Mouse (Mus musculus) midbrain, embryonic 13.5 days (tissue): Measurements from ENCODE around the gene Msrb2. TPM values are rescaled to one million over a fixed set of nuclear protein-coding genes. Genes with fewer than 3 reads are reported as not detected.
A peak's percentile ranks its signal among the peaks of the same experiment; 100 is the strongest.

Source experiments
- ATAC-seq: fragments of 200-750 bp; cut with Nextera tagmentation; 2 replicates; pipeline ENCODE4 v1.8.0; 2017; ENCODE audit warnings: mild to moderate bottlenecking, moderate TSS enrichment, moderate library complexity
- H3K27ac ChIP-seq: fragments of 300-500 bp; sonication (generic); 2 replicates; pipeline ENCODE4 v1.5.1; 2015; ENCODE audit warnings: inconsistent platforms, mild to moderate bottlenecking, moderate library complexity
- H3K27me3 ChIP-seq: fragments of 300-500 bp; sonication (generic); 2 replicates; pipeline ENCODE4 v1.6.1; 2015; ENCODE audit warnings: mild to moderate bottlenecking, inconsistent platforms
- H3K36me3 ChIP-seq: fragments of 300-500 bp; sonication (generic); 2 replicates; pipeline ENCODE4 v1.6.1; 2015; ENCODE audit warnings: mild to moderate bottlenecking, inconsistent platforms
- H3K4me1 ChIP-seq: fragments of 300-500 bp; sonication (generic); replicated peaks from 2 replicates; pipeline ENCODE4 v1.6.1; 2015; ENCODE audit warnings: inconsistent platforms
- H3K4me2 ChIP-seq: fragments of 300-500 bp; sonication (generic); replicated peaks from 2 replicates; pipeline ENCODE4 v1.6.1; 2015; ENCODE audit warnings: moderate library complexity, mild to moderate bottlenecking, inconsistent platforms
- H3K4me3 ChIP-seq: fragments of 300-500 bp; sonication (generic); replicated peaks from 2 replicates; pipeline ENCODE4 v1.5.1; 2015; ENCODE audit warnings: mild to moderate bottlenecking, inconsistent platforms
- H3K9ac ChIP-seq: fragments of 300-500 bp; sonication (generic); replicated peaks from 2 replicates; pipeline ENCODE4 v1.6.1; 2015; ENCODE audit warnings: mild to moderate bottlenecking, inconsistent platforms
- H3K9me3 ChIP-seq: fragments of 300-500 bp; sonication (generic); 2 replicates; pipeline ENCODE4 v1.6.1; 2016; ENCODE audit warnings: mild to moderate bottlenecking, inconsistent platforms
- WGBS: fragments of 180-500 bp; shearing (Covaris S2); methylation state at CpG from one replicate; pipeline ENCODE4 v1.1.7; 2015; 5-methylcytosine and 5-hydroxymethylcytosine counted together
- polyA plus RNA-seq: library from polyadenylated mRNA; unstranded; fragments of >200 nt; fragmentation: Nextera tagmentation; extraction: Ambion mirVana; gene quantifications from 2 replicates; pipeline ENCODE4 v1.2.1, GENCODE M21; 2015

Msrb2 gene
- polyA plus RNA-seq, 1 experiment from 2014 or later = 7.7 TPM

DNA sequence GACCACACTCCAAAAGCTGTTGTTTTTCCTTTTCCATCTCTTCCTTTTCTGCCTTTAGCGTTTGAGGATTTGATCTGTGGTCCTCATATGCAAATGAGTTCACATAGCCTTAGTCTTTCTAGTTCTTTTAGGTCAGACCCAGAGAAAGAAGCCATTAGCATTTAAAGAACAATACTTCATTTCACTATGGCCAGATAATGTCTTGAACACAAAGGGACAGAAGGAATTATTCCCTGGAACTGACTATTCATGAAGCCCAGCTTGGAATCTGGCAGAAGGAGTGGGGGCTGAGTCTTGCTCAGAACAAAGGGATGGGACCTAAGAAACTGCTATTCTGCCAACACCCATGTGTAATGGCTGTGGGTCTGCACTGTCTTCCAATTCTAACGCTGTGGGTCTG lies 21.6 kb downstream of the Msrb2 start:
- WGBS = 20% methylated on average over 2 of the region's 2 CpGs
- Histone ChIP-seq H3K9me3 (no peaks in the 10 kb centered on the region), H3K4me1 (peaks cover 16% of the 10 kb centered on the region), H3K9ac (no peak overlapping the region), H3K36me3 (no peaks in the 10 kb centered on the region), H3K27me3 (no peaks in the 10 kb centered on the region), H3K27ac (no peak overlapping the region), H3K4me2 (no peak overlapping the region), H3K4me3 (no peak overlapping the region)
- ATAC-seq = no peak

DNA sequence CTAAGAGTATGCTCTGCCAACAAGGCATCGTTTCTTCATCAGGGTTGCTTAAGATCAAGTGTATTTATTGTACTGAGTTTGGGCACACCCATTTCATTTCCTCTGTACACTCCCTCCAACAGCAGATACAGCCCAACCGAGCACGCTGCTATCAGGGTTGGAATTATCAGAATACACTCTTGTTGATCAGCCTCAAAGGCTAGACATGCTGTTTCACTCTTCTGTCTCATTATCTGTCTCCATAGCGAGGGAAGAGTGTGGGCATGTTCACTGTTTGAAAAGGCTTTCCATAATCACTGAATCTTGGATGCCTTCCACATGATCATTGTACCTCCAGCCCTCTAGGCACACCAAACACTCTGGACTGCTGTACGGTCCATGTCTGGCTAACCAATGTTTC lies 34.2 kb downstream of the Msrb2 start:
- no peaks in the 10 kb centered on the region for H3K4me1 ChIP-seq
- no peaks in the 10 kb centered on the region for H3K27me3 ChIP-seq
- H3K9me3 ChIP-seq = no peaks in the 10 kb centered on the region
- no peaks in the 10 kb centered on the region for H3K36me3 ChIP-seq
- ATAC-seq = no peak
- H3K4me2 ChIP-seq = no peak overlapping the region
- 88% methylated on average over 5 of the region's 5 CpGs for WGBS
- no peak overlapping the region for H3K9ac ChIP-seq
- H3K4me3 ChIP-seq = no peak overlapping the region
- no peak overlapping the region for H3K27ac ChIP-seq

DNA sequence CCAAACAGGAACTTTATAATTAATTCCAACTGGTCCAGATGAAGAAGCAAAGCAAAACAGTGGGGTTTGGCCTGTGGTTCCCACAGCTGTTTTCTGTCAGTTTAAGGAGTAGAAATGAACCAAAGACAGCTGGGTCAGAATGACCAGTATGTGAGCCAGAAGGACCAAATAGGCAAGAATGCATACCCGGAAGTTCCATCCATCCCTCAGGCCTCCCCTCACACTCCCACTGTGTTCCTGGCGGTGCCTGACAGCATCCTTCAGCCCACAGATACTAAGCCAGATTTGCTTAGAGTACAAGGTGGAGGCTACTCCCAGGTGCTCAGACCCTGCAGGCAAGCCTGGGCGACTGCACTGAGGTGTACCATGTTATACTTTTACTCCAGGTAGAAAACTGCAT lies 35.3 kb downstream of the Msrb2 start:
- ATAC-seq = no peak
- no peak overlapping the region for H3K27ac ChIP-seq
- WGBS = 88% methylated on average over 3 of the region's 3 CpGs
- H3K4me1 ChIP-seq = no peaks in the 10 kb centered on the region
- H3K9ac ChIP-seq = no peak overlapping the region
- no peaks in the 10 kb centered on the region for H3K27me3 ChIP-seq
- no peaks in the 10 kb centered on the region for H3K9me3 ChIP-seq
- no peaks in the 10 kb centered on the region for H3K36me3 ChIP-seq
- H3K4me2 ChIP-seq = no peak overlapping the region
- no peak overlapping the region for H3K4me3 ChIP-seq

DNA sequence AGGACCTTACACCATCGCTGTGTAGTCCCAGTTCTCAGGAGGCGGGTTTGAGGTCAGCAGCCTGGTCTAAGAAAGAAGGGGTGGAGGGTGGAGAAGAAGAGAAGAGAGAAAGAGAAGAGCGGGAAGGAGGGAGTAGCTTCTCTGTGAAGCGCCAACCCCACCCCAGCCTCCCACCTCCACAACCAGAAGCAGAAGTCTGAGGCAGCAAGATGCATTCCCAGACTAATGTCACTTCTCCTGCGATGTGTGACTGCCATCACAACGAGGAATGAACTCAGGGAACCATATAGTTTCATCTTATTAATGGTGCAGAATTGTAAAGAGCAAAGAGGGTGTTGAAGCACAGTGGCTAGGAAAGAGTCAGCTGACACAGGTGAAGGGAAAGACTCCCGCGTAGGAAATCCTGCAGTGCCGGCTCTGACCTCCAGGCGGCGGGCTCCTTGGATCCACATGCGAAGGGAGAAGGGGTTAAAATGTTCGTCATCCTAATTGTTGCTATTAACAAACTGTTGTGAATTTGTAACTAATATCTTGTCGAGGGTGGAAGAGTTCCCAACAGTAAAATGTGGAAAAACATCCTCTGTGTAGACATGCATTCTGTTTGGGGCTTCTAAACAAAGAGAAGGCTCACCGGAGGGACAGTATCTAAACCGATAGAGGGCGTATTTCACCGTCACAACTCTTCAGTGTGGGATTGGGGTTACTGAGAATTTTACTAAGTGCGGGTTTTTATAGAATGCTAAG lies 43.2 kb downstream of the Msrb2 start:
- Histone ChIP-seq H3K27ac (no peak overlapping the region), H3K4me1 (no peaks in the 10 kb centered on the region), H3K36me3 (no peaks in the 10 kb centered on the region), H3K27me3 (peaks cover 32% of the 10 kb centered on the region), H3K4me3 (peak overlapping the region; percentile 23), H3K9ac (0 out of 2 replicates have a peak overlapping the region, but pooled peaks have one; percentile 26), H3K9me3 (no peaks in the 10 kb centered on the region), H3K4me2 (peak overlapping the region; percentile 52)
- WGBS = 20% methylated on average over 19 of the region's 19 CpGs
- peak; percentile 78 for ATAC-seq

DNA sequence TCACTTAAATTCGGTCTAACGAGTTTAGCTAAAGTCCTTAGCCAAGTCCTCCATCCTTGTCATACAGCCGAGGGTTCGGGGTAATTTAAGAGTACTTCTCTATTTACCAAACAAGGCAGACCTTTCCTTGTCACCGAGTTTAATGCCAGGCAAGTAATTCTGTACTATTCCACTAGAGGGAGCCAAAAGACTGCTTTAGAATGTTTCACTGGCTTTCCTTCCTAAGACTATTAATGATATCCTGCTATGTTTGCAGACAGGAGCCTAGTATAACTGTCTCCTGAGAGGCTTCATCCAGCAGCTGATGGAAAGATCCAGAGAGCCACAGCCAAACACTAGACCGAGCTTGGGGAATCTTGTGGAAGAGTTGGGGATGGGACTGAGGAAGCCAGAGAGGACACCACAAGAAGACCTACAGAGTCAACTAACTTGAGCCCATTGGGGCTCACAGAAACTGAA lies 43.9 kb downstream of the Msrb2 start:
- 0 out of 2 replicates have a peak overlapping the region, but pooled peaks have one; percentile 26 for H3K9ac ChIP-seq
- no peak overlapping the region for H3K27ac ChIP-seq
- peak overlapping the region; percentile 23 for H3K4me3 ChIP-seq
- H3K36me3 ChIP-seq = no peaks in the 10 kb centered on the region
- peaks cover 3% of the 10 kb centered on the region; the same call in 1 of the 2 replicates for H3K4me1 ChIP-seq
- peak overlapping the region; percentile 52 for H3K4me2 ChIP-seq
- WGBS = 3% methylated on average over 6 of the region's 6 CpGs
- H3K27me3 ChIP-seq = peaks cover 38% of the 10 kb centered on the region
- no peaks in the 10 kb centered on the region for H3K9me3 ChIP-seq
- ATAC-seq = peak; percentile 79

DNA sequence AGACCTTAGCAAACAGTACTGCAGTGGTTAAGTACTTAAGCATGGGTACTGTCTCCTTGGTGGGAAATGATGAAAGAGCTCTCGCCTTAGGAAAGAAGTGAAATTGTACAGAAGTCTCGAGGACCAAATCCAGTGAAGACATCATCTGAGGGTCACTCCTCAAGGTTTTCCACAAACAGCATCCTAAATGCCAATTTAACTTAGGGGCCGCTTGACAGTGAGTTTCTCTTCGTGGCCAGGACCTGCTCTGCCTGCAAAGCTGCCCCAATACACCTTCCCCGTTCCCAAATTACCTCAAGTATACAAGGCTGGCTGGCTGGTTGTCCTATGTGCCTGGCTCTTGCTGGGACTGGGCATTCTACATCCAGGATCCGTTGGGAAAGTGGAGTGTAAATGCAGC lies 44.8 kb downstream of the Msrb2 start:
- no peak overlapping the region for H3K9ac ChIP-seq
- peaks cover 39% of the 10 kb centered on the region for H3K27me3 ChIP-seq
- ATAC-seq = no peak
- no peaks in the 10 kb centered on the region for H3K9me3 ChIP-seq
- H3K4me3 ChIP-seq = no peak overlapping the region
- peaks cover 3% of the 10 kb centered on the region; the same call in 1 of the 2 replicates for H3K4me1 ChIP-seq
- WGBS = 74% methylated on average over 6 of the region's 6 CpGs
- no peak overlapping the region for H3K4me2 ChIP-seq
- H3K36me3 ChIP-seq = no peaks in the 10 kb centered on the region
- H3K27ac ChIP-seq = no peak overlapping the region

DNA sequence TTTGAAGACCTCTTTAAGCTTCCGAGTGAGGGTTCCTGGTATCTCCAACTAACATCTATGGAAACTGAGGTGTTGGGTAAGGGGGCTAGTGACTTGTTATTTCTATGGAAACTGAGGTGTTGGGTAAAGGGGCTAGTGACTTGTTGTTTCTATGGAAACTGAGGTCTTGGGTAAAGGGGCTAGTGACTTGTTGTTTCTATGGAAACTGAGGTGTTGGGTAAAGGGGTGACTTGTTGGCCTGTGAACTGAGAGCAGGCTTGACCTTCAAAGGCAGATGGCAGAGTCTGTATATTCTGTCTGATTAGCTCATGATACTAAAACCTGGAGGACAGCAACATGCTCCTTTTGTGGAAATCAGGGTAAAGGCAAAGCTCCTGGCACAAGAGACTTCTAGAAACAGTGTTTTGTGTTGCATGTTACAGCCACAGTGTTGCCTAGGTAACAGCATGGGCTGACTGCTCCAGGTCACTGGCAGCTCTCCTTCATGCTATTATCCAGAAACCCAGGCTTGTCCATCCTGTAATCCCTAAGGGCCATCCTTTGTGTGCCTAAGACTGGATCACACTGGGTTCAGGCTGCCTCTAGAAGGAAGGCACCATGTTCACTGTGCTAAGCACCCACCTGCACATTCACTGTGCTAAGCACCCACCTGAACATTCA lies 48.6 kb downstream of the Msrb2 start:
- no peak overlapping the region for H3K9ac ChIP-seq
- no peak overlapping the region for H3K4me2 ChIP-seq
- H3K4me3 ChIP-seq = no peak overlapping the region
- H3K4me1 ChIP-seq = peaks cover 3% of the 10 kb centered on the region; the same call in 1 of the 2 replicates
- 76% methylated on average over 1 of the region's 1 CpGs for WGBS
- H3K27me3 ChIP-seq = peaks cover 61% of the 10 kb centered on the region
- ATAC-seq = peak; percentile 58
- no peaks in the 10 kb centered on the region for H3K36me3 ChIP-seq
- H3K27ac ChIP-seq = no peak overlapping the region
- H3K9me3 ChIP-seq = no peaks in the 10 kb centered on the region

DNA sequence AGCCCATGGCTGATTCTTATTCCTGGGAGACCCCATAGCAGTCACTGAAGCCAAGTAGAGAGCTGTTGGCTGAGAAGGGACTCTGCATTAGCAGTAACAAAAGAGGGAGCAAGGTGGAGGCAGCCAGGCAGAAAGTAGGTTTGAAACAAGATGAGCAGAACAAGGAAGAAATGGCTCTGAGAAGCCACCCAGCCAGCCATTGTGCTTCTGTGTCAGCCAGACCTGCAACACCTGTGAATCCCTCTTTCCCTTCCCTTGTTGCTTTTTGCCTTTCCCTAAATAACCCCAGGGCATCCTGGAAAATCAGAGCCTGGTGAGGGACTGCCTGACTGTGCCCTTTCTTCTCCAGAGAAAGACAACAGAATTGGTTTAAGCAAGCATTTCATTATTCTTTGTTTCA lies 51.0 kb downstream of the Msrb2 start:
- Histone ChIP-seq H3K27ac (no peak overlapping the region), H3K4me3 (no peak overlapping the region), H3K27me3 (peaks cover 64% of the 10 kb centered on the region), H3K4me1 (peaks cover 3% of the 10 kb centered on the region; the same call in 1 of the 2 replicates), H3K9me3 (no peaks in the 10 kb centered on the region), H3K36me3 (no peaks in the 10 kb centered on the region), H3K4me2 (no peak overlapping the region), H3K9ac (no peak overlapping the region)
- no peak for ATAC-seq

DNA sequence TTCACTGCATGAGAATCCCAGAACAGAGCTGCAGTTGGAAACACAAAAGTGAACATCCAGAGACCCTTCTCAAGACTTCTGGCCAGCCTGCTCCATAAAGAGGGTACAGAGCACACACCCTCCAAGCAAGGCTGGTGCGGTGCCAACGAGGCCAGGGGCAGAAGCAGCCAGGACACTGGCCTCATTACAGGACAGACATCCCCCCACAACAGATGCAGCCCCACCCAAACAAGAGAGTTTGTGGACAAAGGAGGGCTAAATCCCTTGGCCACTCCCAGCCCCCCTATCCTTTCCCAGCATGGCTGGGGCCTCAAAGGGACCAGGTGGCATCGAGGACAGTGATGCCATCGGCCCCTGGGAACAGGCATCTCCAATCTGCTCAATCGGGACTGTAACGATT lies 51.8 kb downstream of the Msrb2 start:
- no peak overlapping the region for H3K9ac ChIP-seq
- no peak overlapping the region for H3K27ac ChIP-seq
- H3K36me3 ChIP-seq = no peaks in the 10 kb centered on the region
- no peak overlapping the region for H3K4me3 ChIP-seq
- H3K27me3 ChIP-seq = peaks cover 63% of the 10 kb centered on the region
- H3K4me1 ChIP-seq = peaks cover 3% of the 10 kb centered on the region; the same call in 1 of the 2 replicates
- no peak for ATAC-seq
- no peak overlapping the region for H3K4me2 ChIP-seq
- WGBS = 67% methylated on average over 6 of the region's 6 CpGs
- H3K9me3 ChIP-seq = no peaks in the 10 kb centered on the region

DNA sequence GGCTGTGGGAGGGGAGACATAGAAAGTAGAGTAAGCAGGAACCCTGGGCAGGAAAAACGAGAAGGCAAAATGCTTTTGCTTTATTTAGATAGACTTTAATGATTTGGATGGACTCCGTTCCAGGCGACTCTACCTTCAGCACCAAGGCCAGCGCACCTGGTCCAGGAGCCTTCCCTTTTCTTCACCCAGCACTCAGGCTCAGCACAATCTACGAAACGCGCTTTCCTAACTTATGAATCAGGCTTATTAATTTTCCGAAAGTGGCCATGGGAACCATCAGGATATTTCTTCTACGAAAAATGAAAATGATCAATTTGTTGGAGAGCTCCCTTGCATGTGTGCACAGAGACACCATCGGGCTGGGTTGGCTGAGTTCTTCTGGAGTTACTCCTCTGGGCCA lies 57.8 kb downstream of the Msrb2 start:
- H3K9me3 ChIP-seq = no peaks in the 10 kb centered on the region
- H3K27me3 ChIP-seq = peaks cover 95% of the 10 kb centered on the region
- H3K27ac ChIP-seq = no peak overlapping the region
- no peak overlapping the region for H3K4me3 ChIP-seq
- no peak for ATAC-seq
- H3K4me1 ChIP-seq = peaks cover 24% of the 10 kb centered on the region
- H3K4me2 ChIP-seq = no peak overlapping the region
- WGBS = 4% methylated on average over 10 of the region's 10 CpGs
- no peak overlapping the region for H3K9ac ChIP-seq
- no peaks in the 10 kb centered on the region for H3K36me3 ChIP-seq

DNA sequence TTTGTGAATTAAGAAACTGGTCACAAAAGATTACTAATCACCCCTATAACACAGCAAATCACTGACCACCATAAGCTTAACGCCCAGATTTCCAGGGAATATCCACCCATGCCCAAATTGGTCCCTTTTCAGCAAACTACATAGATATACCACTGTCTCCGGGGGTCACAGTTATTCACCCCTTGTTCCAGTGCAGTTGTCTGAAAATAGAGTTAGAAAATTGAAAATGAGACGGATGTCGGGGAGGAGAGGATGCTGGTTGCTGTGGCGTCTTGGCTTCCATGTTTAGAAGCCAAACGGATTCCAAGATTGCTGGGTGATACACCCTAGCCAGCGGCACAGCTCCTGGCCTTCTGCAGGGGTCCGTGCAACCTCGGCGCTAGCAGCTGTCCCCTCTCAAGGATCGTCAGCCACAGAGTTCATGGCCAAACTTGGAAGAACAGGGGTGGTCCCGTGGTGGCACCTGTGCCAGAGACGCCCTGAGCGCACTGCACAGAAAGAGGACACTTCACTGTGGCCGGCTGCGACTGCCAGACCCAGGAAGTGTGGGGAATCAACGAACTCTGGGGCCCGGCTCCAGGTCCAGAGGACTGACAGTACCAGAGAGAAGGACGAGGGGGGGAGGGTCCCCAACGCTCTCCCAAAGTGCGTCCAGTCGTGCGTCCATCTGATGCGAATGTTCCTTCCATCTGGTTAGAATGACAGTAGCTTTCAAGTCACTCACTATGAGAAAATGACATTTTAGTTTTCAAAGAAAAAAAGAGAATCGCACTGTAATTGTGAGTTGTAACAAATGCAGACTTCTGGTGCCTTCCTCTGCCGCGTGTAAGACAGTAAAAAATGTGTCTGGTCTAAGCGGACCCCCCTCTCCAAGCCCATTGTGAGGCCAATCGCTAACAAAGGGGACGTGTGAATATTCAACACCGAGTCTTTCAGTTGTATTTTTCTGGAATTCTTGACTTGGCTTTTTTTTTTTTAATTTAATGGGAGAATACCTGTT lies 58.8 kb downstream of the Msrb2 start:
- Histone ChIP-seq H3K27ac (no peak overlapping the region), H3K9me3 (no peaks in the 10 kb centered on the region), H3K36me3 (no peaks in the 10 kb centered on the region), H3K9ac (no peak overlapping the region), H3K4me2 (peak overlapping the region; percentile 56), H3K27me3 (peaks cover 95% of the 10 kb centered on the region), H3K4me3 (peak overlapping the region; percentile 33), H3K4me1 (peaks cover 24% of the 10 kb centered on the region)
- WGBS = 3% methylated on average over 31 of the region's 31 CpGs
- ATAC-seq = no peak
